Mouse (Mus musculus) spleen, adult 2 months (tissue): Measurements from ENCODE around the gene Snap25.

Source experiments
- CTCF ChIP-seq: fragments of 200-500 bp; IDR thresholded peaks from 2 replicates; pipeline ENCODE4 v1.5.1; 2011; ENCODE audit warnings: mild to moderate bottlenecking, inconsistent platforms; ENCODE audit not compliant: insufficient read depth, insufficient read length, insufficient replicate concordance; ENCODE audit errors: extremely low read depth
- POLR2A ChIP-seq: fragments of 200-500 bp; IDR thresholded peaks from 2 replicates; pipeline ENCODE4 v1.6.1; 2011; ENCODE audit warnings: low read depth, low read length, inconsistent platforms

DNA sequence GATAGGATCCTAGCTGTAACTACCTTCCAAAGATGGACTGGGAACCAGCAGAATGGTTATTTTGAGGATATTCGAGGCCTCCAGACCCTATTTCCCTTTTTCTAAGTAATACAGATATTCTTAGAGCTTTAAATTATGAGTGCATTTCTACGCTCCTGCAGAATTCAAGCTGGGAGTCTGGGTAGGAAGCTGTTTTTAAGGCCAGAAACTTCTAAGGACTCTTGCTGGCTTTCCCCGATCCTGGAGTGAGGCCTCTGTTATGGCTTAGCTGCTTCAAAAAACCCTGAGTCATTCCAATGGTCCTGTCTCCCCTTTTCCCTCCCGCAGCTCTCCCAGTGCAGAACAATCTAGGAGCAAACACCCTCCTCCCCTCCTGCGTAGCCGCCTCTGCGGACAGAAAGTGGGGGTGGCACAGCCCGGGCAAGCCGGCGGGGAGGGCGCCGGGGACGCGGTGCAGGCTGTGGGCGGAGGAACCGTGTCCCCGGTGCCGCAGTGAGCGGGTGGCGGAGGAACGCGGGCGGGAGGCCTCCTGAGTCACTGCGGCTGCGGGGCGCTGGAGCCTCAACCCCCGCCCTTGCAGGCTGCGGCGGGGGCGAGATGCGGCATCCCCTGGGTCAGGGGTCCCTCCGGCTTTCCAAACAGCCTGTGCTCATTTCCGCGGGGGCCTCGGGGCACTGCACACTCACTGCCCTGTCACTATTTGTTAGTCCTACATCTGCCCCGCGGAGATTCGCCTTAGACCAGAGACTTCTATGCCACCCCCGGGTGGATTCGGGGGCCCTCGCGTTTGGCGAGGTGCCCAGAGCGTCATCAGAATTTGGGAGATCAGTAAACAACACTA, 34.7 kb upstream of the Snap25 start:
- no peak for TF ChIP-seq CTCF
- no peak for TF ChIP-seq POLR2A
